Mouse (Mus musculus): ENCODE measurements around the gene 1520401A03Rik.

DNA sequence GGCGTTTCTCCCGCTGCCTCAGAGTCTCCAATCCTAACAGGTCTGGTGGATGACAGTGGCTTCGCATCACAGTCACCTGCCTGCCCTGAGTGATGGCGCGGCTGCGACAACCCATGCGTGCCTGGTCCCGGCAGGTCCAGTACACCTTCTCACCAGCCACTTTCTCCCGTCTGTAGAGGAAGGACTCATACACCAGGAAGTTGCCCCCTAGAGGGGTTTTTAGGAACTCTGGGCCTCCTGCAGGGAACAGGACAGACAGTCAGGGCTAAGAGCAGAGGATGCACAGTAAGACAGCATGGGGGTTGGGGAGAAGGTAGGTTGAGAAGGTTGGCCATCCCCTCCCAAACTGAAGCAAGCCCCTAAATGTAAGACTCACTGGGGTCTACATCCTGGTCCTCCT is 37.6 kb upstream of the 1520401A03Rik start:
- no peak for TF ChIP-seq CTCF (IDR thresholded peaks at IDR 0.05; ENCODE audit: low read depth)
- no peak for TF ChIP-seq EP300 (optimal IDR thresholded peaks at IDR 0.05)
